Mouse (Mus musculus) forebrain, embryonic 16.5 days (tissue): ENCODE data around the gene Kif5c. TPM values are rescaled to one million over a fixed set of nuclear protein-coding genes. Genes with fewer than 3 reads are reported as not detected.

ENCODE experiments used
- ATAC-seq: fragments of 200-750 bp; cut with Nextera tagmentation; 2 replicates; pipeline ENCODE4 v1.8.0; 2017; ENCODE audit warnings: mild to moderate bottlenecking, moderate library complexity
- H3K27ac ChIP-seq: fragments of 300-500 bp; sonication (generic); 2 replicates; pipeline ENCODE4 v1.5.1; 2014; ENCODE audit warnings: low read length, control low read depth
- H3K27me3 ChIP-seq: fragments of 300-500 bp; sonication (generic); replicated peaks from 2 replicates; pipeline ENCODE4 v1.6.1; 2014; ENCODE audit warnings: low read length; ENCODE audit not compliant: control insufficient read depth, insufficient read depth
- H3K36me3 ChIP-seq: fragments of 300-500 bp; sonication (generic); 2 replicates; pipeline ENCODE4 v1.6.1; 2014; ENCODE audit not compliant: control insufficient read depth, insufficient read depth
- H3K4me1 ChIP-seq: fragments of 300-500 bp; sonication (generic); replicated peaks from 2 replicates; pipeline ENCODE4 v1.6.1; 2014; ENCODE audit warnings: low read length; ENCODE audit not compliant: control insufficient read depth, insufficient read depth
- H3K4me2 ChIP-seq: fragments of 300-500 bp; sonication (generic); 2 replicates; pipeline ENCODE4 v1.6.1; 2014; ENCODE audit warnings: mild to moderate bottlenecking, low read length, control low read depth
- H3K4me3 ChIP-seq: fragments of 300-500 bp; sonication (generic); replicated peaks from 2 replicates; pipeline ENCODE4 v1.5.1; 2014; ENCODE audit warnings: mild to moderate bottlenecking, low read length, control low read depth
- H3K9ac ChIP-seq: fragments of 300-500 bp; sonication (generic); replicated peaks from 2 replicates; pipeline ENCODE4 v1.6.1; 2014; ENCODE audit warnings: low read depth, low read length, control low read depth
- H3K9me3 ChIP-seq: fragments of 300-500 bp; sonication (generic); 2 replicates; pipeline ENCODE4 v1.6.1; 2016; ENCODE audit warnings: low read length; ENCODE audit not compliant: control insufficient read depth
- WGBS: fragments of 180-500 bp; shearing (Covaris S2); extraction: QIAGEN DNeasy Blood & Tissue Kit; methylation state at CpG from one replicate; pipeline ENCODE4 v1.1.7; 2014; 5-methylcytosine and 5-hydroxymethylcytosine counted together
- polyA plus RNA-seq: library from polyadenylated mRNA; unstranded; fragments of >200 nt; fragmentation: Nextera tagmentation; extraction: Ambion mirVana; gene quantifications from 2 replicates; pipeline ENCODE4 v1.2.1, GENCODE M21; 2015

Gene Kif5c
- polyA plus RNA-seq, 1 experiment from 2014 or later, result 180 TPM

- Histone ChIP-seq H3K36me3 (peaks cover 11% of the 10 kb centered on the region), H3K4me3 (no peak overlapping the region), H3K4me2 (no peak overlapping the region), H3K27ac (no peak overlapping the region), H3K9me3 (no peaks in the 10 kb centered on the region), H3K9ac (no peak overlapping the region), H3K4me1 (peaks cover 18% of the 10 kb centered on the region), H3K27me3 (no peaks in the 10 kb centered on the region)
- no peak for ATAC-seq
- 86% methylated on average over 10 of the region's 10 CpGs for WGBS
These were observed 110.0 kb downstream of the Kif5c start for GRCm38 (mm10) chr2:49728896-49729610.

- 57% methylated on average over 2 of the region's 2 CpGs for WGBS
- H3K27ac ChIP-seq, result no peak overlapping the region
- H3K27me3 ChIP-seq, result no peaks in the 10 kb centered on the region
- no peak overlapping the region for H3K9ac ChIP-seq
- no peaks in the 10 kb centered on the region for H3K9me3 ChIP-seq
- ATAC-seq, result no peak
- H3K4me1 ChIP-seq, result peaks cover 18% of the 10 kb centered on the region
- no peak overlapping the region for H3K4me2 ChIP-seq
- no peak overlapping the region for H3K4me3 ChIP-seq
- H3K36me3 ChIP-seq, result peaks cover 6% of the 10 kb centered on the region
These were observed 110.5 kb downstream of the Kif5c start for GRCm38 (mm10) chr2:49729611-49729969.

- peaks cover 5% of the 10 kb centered on the region for H3K36me3 ChIP-seq
- WGBS, result 64% methylated on average over 5 of the region's 5 CpGs
These were observed 111.1 kb downstream of the Kif5c start for GRCm38 (mm10) chr2:49730183-49730582.

GRCm38 (mm10) chr2:49732745-49733655 lies 113.9 kb downstream of the Kif5c start:
- ATAC-seq, result no peak
- Histone ChIP-seq H3K27me3 (no peaks in the 10 kb centered on the region), H3K9ac (no peak overlapping the region), H3K9me3 (no peaks in the 10 kb centered on the region), H3K36me3 (peaks cover 10% of the 10 kb centered on the region), H3K4me3 (no peak overlapping the region), H3K4me2 (no peak overlapping the region), H3K4me1 (no peaks in the 10 kb centered on the region), H3K27ac (0 out of 2 replicates have a peak overlapping the region, but pooled peaks have one; percentile 20)
- 59% methylated on average over 11 of the region's 11 CpGs for WGBS

More at GRCm38 (mm10) chr2:49730183-49730582, 111.1 kb downstream of the Kif5c start:
- no peak for ATAC-seq
- Histone ChIP-seq H3K9me3 (no peaks in the 10 kb centered on the region), H3K4me1 (peaks cover 18% of the 10 kb centered on the region), H3K9ac (no peak overlapping the region), H3K4me2 (no peak overlapping the region), H3K4me3 (no peak overlapping the region), H3K27me3 (no peaks in the 10 kb centered on the region), H3K27ac (no peak overlapping the region)

GRCm38 (mm10) chr2:49733656-49734008 lies 114.5 kb downstream of the Kif5c start:
- 61% methylated on average over 7 of the region's 7 CpGs for WGBS
- Histone ChIP-seq H3K36me3 (peaks cover 10% of the 10 kb centered on the region), H3K4me2 (no peak overlapping the region), H3K4me1 (no peaks in the 10 kb centered on the region), H3K4me3 (no peak overlapping the region), H3K9ac (no peak overlapping the region), H3K27ac (0 out of 2 replicates have a peak overlapping the region, but pooled peaks have one; percentile 20), H3K27me3 (no peaks in the 10 kb centered on the region), H3K9me3 (no peaks in the 10 kb centered on the region)
- no peak for ATAC-seq

- ATAC-seq, result peak; percentile 77
- 50% methylated on average over 7 of the region's 7 CpGs for WGBS
- no peak overlapping the region for H3K4me3 ChIP-seq
- no peak overlapping the region for H3K4me2 ChIP-seq
- peaks cover 14% of the 10 kb centered on the region for H3K36me3 ChIP-seq
- H3K9me3 ChIP-seq, result no peaks in the 10 kb centered on the region
- 0 out of 2 replicates have a peak, but pooled peaks cover 3% of the 10 kb centered on the region for H3K4me1 ChIP-seq
- no peaks in the 10 kb centered on the region for H3K27me3 ChIP-seq
- no peak overlapping the region for H3K9ac ChIP-seq
- H3K27ac ChIP-seq, result no peak overlapping the region
These were observed 115.1 kb downstream of the Kif5c start for GRCm38 (mm10) chr2:49734013-49734780.

- Histone ChIP-seq H3K4me2 (no peak overlapping the region), H3K36me3 (peaks cover 15% of the 10 kb centered on the region), H3K4me1 (0 out of 2 replicates have a peak, but pooled peaks cover 3% of the 10 kb centered on the region), H3K27ac (no peak overlapping the region), H3K9me3 (no peaks in the 10 kb centered on the region), H3K27me3 (no peaks in the 10 kb centered on the region), H3K9ac (no peak overlapping the region), H3K4me3 (no peak overlapping the region)
- ATAC-seq, result no peak
- 86% methylated on average over 13 of the region's 13 CpGs for WGBS
These were observed 116.3 kb downstream of the Kif5c start for GRCm38 (mm10) chr2:49735386-49735785.

GRCm38 (mm10) chr2:49739046-49739445 lies 119.9 kb downstream of the Kif5c start:
- Histone ChIP-seq H3K4me2 (no peak overlapping the region), H3K36me3 (peaks cover 12% of the 10 kb centered on the region), H3K4me1 (peaks cover 36% of the 10 kb centered on the region), H3K27me3 (no peaks in the 10 kb centered on the region), H3K4me3 (no peak overlapping the region), H3K9me3 (no peaks in the 10 kb centered on the region), H3K9ac (no peak overlapping the region), H3K27ac (no peak overlapping the region)
- no peak for ATAC-seq
- 69% methylated on average over 5 of the region's 5 CpGs for WGBS

GRCm38 (mm10) chr2:49741026-49741425 lies 121.9 kb downstream of the Kif5c start:
- peaks cover 15% of the 10 kb centered on the region for H3K36me3 ChIP-seq
- no peaks in the 10 kb centered on the region for H3K27me3 ChIP-seq
- no peak overlapping the region for H3K4me3 ChIP-seq
- peaks cover 44% of the 10 kb centered on the region for H3K4me1 ChIP-seq
- ATAC-seq, result no peak
- H3K9me3 ChIP-seq, result no peaks in the 10 kb centered on the region
- H3K4me2 ChIP-seq, result no peak overlapping the region
- H3K27ac ChIP-seq, result peak overlapping the region; percentile 84
- H3K9ac ChIP-seq, result no peak overlapping the region
- WGBS, result 71% methylated on average over 6 of the region's 6 CpGs
